31 mouse cellular contexts compared by ENCODE assay signal in the genomic region with DNA sequence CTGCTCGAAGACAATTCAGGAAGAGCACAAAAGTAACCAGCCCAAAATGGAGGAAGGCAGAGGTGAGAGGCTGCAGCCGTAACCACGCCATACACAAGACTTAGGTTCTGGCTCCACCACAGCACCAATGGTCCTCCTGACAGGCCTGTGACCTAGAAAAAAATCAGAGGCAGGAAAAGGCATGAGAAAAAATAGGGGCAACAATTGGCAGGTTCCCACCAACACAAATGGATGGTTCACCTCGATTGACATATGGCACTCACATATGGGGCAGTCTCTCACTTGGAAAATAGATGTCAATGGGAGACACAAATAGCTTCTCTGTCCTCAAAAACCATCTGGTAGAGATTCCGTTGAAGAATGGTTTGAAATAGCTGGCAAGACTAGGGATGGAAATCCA. TPM values are rescaled to one million over a fixed set of nuclear protein-coding genes. Genes with fewer than 3 reads are reported as not detected.
DNase-seq lines count a peak whose midpoint lies in the region; ATAC-seq and TF ChIP-seq lines count a peak whose summit lies in the region.
"Had no signal": no experiment of that assay in that cellular context is flagged by ENCODE, and none has a peak within 500 bp of the region (broad histone marks: within the 10 kb centered on the region; RNA-seq: fewer than 3 reads in every experiment).

No protein-coding gene starts in this region.

- H3K4me3 ChIP-seq in forebrain, postnatal 0 days (ENCODE audit: low read depth, low read length): no peak overlapping the region
- no peak overlapping the region for H3K4me3 ChIP-seq in forebrain, embryonic 11.5 days (ENCODE audit: low read depth, low read length)
- H3K4me3 ChIP-seq: heart, adult 2 months; heart, embryonic 13.5 days; hindbrain, embryonic 13.5 days; left cerebral cortex, adult 2 months; liver, embryonic 13.5 days; midbrain, embryonic 13.5 days had no signal

- no peaks in the 10 kb centered on the region for H3K4me1 ChIP-seq in forebrain, postnatal 0 days (ENCODE audit: insufficient read depth)
- no peaks in the 10 kb centered on the region for H3K4me1 ChIP-seq in forebrain, embryonic 11.5 days (replicated peaks; ENCODE audit: control insufficient read depth, insufficient read depth, low read length)
- H3K4me1 ChIP-seq: liver, embryonic 13.5 days had no signal

- no peak overlapping the region for H3K9ac ChIP-seq in forebrain, postnatal 0 days
- no peak overlapping the region for H3K9ac ChIP-seq in forebrain, embryonic 11.5 days (ENCODE audit: low read length)
- H3K9ac ChIP-seq: heart, embryonic 13.5 days; hindbrain, embryonic 13.5 days; liver, embryonic 13.5 days; midbrain, embryonic 13.5 days had no signal

- H3K27me3 ChIP-seq in forebrain, postnatal 0 days (ENCODE audit: insufficient read depth, low read length): no peaks in the 10 kb centered on the region
- H3K27me3 ChIP-seq in forebrain, embryonic 11.5 days (ENCODE audit: control insufficient read depth, insufficient read depth, low read length): no peaks in the 10 kb centered on the region
- H3K27me3 ChIP-seq: CH12.LX; heart, embryonic 13.5 days; hindbrain, embryonic 13.5 days; liver, embryonic 13.5 days; midbrain, embryonic 13.5 days had no signal

- no peak for TF ChIP-seq CTCF in forebrain, postnatal 0 days (IDR thresholded peaks at IDR 0.05; ENCODE audit: low read depth)

- WGBS in forebrain, postnatal 0 days: 80% methylated on average over 5 of the region's 5 CpGs
- 91% methylated on average over 5 of the region's 5 CpGs for WGBS in forebrain, embryonic 11.5 days

- H3K27ac ChIP-seq in forebrain, postnatal 0 days (ENCODE audit: low read depth, low read length): no peak overlapping the region
- H3K27ac ChIP-seq in forebrain, embryonic 11.5 days (ENCODE audit: low read depth, low read length): no peak overlapping the region
- H3K27ac ChIP-seq: heart, adult 2 months; heart, embryonic 13.5 days; hindbrain, embryonic 13.5 days; kidney, postnatal 0 days; left cerebral cortex, adult 2 months; liver, embryonic 13.5 days; midbrain, embryonic 13.5 days had no signal

- no peaks in the 10 kb centered on the region for H3K9me3 ChIP-seq in forebrain, postnatal 0 days (ENCODE audit: low read length)
- no peaks in the 10 kb centered on the region for H3K9me3 ChIP-seq in forebrain, embryonic 11.5 days (ENCODE audit: control insufficient read depth, low read length)
- H3K9me3 ChIP-seq: G1E; heart, embryonic 13.5 days; hindbrain, embryonic 13.5 days; liver, embryonic 13.5 days; midbrain, embryonic 13.5 days had no signal

- peaks cover 6% of the 10 kb centered on the region; the same call in 1 of the 2 replicates for H3K36me3 ChIP-seq in forebrain, postnatal 0 days (ENCODE audit: insufficient read depth)
- H3K36me3 ChIP-seq in forebrain, embryonic 11.5 days (ENCODE audit: control insufficient read depth, insufficient read depth, low read length): no peaks in the 10 kb centered on the region
- H3K36me3 ChIP-seq: G1E; heart, embryonic 13.5 days; liver, embryonic 13.5 days had no signal

- peak; percentile 14 for DNase-seq in forebrain, postnatal 0 days
- no peak for DNase-seq in forebrain, embryonic 11.5 days (ENCODE audit: low spot score)
- DNase-seq in right cerebral cortex, adult 18-20 months: peak; percentile 48
- DNase-seq in right cerebral cortex, postnatal 14 days: no peak
- peak; percentile 85 for DNase-seq in cerebellum, adult 8-10 months
- peak; percentile 71 to 88 for DNase-seq in cerebellum, postnatal 36 days
- no peak for DNase-seq in adrenal gland, postnatal 14 days
- DNase-seq in thymus, postnatal 0 days (ENCODE audit: low spot score): no peak
- DNase-seq: adrenal gland, adult 2 months; embryo, embryonic 11 days; gastrocnemius, postnatal 36 days; heart, adult 2 months; heart, postnatal 36 days; kidney, adult 18-20 months; liver, embryonic 13.5 days; lung, adult 2 months; lung, postnatal 14 days; right cerebral cortex, postnatal 4 days; thymus, postnatal 36 days had no signal

- ATAC-seq in forebrain, postnatal 0 days: no peak
- no peak for ATAC-seq in forebrain, embryonic 11.5 days (replicated peaks; ENCODE audit: low FRiP score)
- ATAC-seq: forebrain, embryonic 16.5 days; midbrain, embryonic 13.5 days; Patski had no signal

- H3K4me2 ChIP-seq in forebrain, postnatal 0 days (ENCODE audit: low read depth): no peak overlapping the region
- no peak overlapping the region for H3K4me2 ChIP-seq in forebrain, embryonic 11.5 days (ENCODE audit: low read depth, low read length, severe bottlenecking)
- H3K4me2 ChIP-seq: heart, embryonic 13.5 days; hindbrain, embryonic 13.5 days; liver, embryonic 13.5 days; midbrain, embryonic 13.5 days had no signal

RNA-seq across cellular contexts. Expression of a gene that starts 17.0 kb away (rescaled TPM):
- 27.9 and 38.7 TPM in 2 replicates for total RNA-seq in forebrain, postnatal 0 days (2014; rRNA removed)
- polyA plus RNA-seq in forebrain, postnatal 0 days (2015; fragmentation: Nextera tagmentation; extraction: Ambion mirVana): 5.7 and 10.5 TPM in 2 replicates
- polyA plus RNA-seq in forebrain, embryonic 11.5 days (2014; fragmentation: Nextera tagmentation; extraction: Ambion mirVana): 0.72 and 1.3 TPM in 2 replicates
- total RNA-seq in adrenal gland, postnatal 14 days (2021): 0.67 and 1.7 TPM in 2 replicates
- 0.03 TPM in 1 of 2 replicates, not detected in the other for polyA plus RNA-seq in thymus, postnatal 0 days (2015; fragmentation: Nextera tagmentation; extraction: Ambion mirVana)
- total RNA-seq: CH12.LX; megakaryocyte progenitor cell, adult 5-6 weeks; monocyte, adult 5-6 weeks; neutrophil, adult 5-6 weeks had no signal
- polyA plus RNA-seq: G1E had no signal

Comparison
In these comparisons a context has a peak if more than half of its experiments do, and no peak if none do; other contexts are left out.
1. DNase-seq: peak in forebrain, postnatal 0 days (single experiment), right cerebral cortex, adult 18-20 months (single experiment), cerebellum, adult 8-10 months (single experiment) and cerebellum, postnatal 36 days (2 of 2); none in forebrain, embryonic 11.5 days (single experiment), right cerebral cortex, postnatal 14 days (single experiment), adrenal gland, postnatal 14 days (single experiment) and thymus, postnatal 0 days (single experiment).